Mouse (Mus musculus): Measurements from ENCODE around the gene Cep57l1.

Gene Cep57l1

GRCm38 (mm10) chr10:41675842-41676571 lies 133.7 kb downstream of the Cep57l1 start:
- DNase-seq (ENCODE audit: low spot score) = no peak

GRCm38 (mm10) chr10:41675243-41675642 lies 134.4 kb downstream of the Cep57l1 start:
- DNase-seq (ENCODE audit: low spot score) = no peak

GRCm38 (mm10) chr10:41674362-41674761 lies 135.3 kb downstream of the Cep57l1 start:
- no peak for DNase-seq (ENCODE audit: low spot score)

- DNase-seq (ENCODE audit: low spot score) = no peak
Observed at GRCm38 (mm10) chr10:41670196-41670595, 139.5 kb downstream of the Cep57l1 start.

Measured in layer of hippocampus, adult 11-12 months (tissue).